In the genomic region with DNA sequence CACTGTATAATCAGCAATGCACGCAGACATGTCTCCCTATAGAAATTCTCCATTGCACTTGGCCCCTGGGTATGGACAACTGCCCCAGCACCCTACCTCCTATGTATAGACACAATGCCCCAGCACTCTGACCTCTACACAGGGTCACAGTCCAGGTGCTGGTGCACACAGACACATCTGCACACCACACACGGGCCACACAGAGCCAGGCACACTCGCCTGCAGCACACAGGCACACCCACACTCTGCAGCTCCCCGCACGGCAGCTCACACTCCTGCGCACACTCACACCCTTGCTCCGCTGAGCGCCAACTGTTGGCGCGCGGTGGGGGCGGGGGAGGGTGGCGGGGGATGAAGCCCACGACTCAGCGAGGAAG, we compare ENCODE assay signal across 8 mouse cellular contexts.
A peak's percentile ranks its signal among the peaks of the same experiment; 100 is the strongest.
DNase-seq lines count a peak whose midpoint lies in the region; ATAC-seq and TF ChIP-seq lines count a peak whose summit lies in the region.

No protein-coding gene starts in this region.

- TF ChIP-seq POLR2A in testis, adult 2 months (IDR thresholded peaks at IDR 0.05; ENCODE audit: control insufficient read depth, low read depth, low read length) = no peak

- no peaks in the 10 kb centered on the region for H3K36me3 ChIP-seq in testis, adult 2 months (ENCODE audit: control insufficient read depth, insufficient read depth, low read length)
- no peaks in the 10 kb centered on the region for H3K36me3 ChIP-seq in hindbrain, postnatal 0 days (ENCODE audit: insufficient read depth, low read length)
- no peaks in the 10 kb centered on the region for H3K36me3 ChIP-seq in midbrain, embryonic 14.5 days (ENCODE audit: control insufficient read depth, insufficient read depth, low read length)

- peak; percentile 58 for DNase-seq in adrenal gland, postnatal 14 days
- DNase-seq in adrenal gland, adult 2 months = no peak
- DNase-seq in testis, postnatal 14 days (ENCODE audit: low spot score) = no peak
- no peak for DNase-seq in hindbrain, postnatal 0 days (ENCODE audit: low spot score)
- no peak for DNase-seq in midbrain, embryonic 14.5 days
- no peak for DNase-seq in layer of hippocampus, postnatal 14 days (ENCODE audit: low spot score in 2 of 2)
- no peak for DNase-seq in layer of hippocampus, postnatal 25 days (ENCODE audit: extremely low spot score in 1 of 2, low spot score in 1 of 2)

- ATAC-seq in hindbrain, postnatal 0 days = peak; percentile 36; the same call in 1 of the 2 replicates
- peak; percentile 71 for ATAC-seq in midbrain, embryonic 14.5 days (ENCODE audit: low FRiP score, low TSS enrichment)

- no peaks in the 10 kb centered on the region for H3K27me3 ChIP-seq in testis, adult 2 months (ENCODE audit: control insufficient read depth, insufficient read depth, low read length)
- H3K27me3 ChIP-seq in hindbrain, postnatal 0 days (ENCODE audit: insufficient read depth, low read length) = no peaks in the 10 kb centered on the region
- H3K27me3 ChIP-seq in midbrain, embryonic 14.5 days (ENCODE audit: control insufficient read depth, insufficient read depth, low read length) = no peaks in the 10 kb centered on the region

- H3K27ac ChIP-seq in testis, adult 2 months (ENCODE audit: control insufficient read depth, insufficient read depth, low read depth, low read length) = no peak overlapping the region
- H3K27ac ChIP-seq in hindbrain, postnatal 0 days = peak overlapping the region; percentile 89
- H3K27ac ChIP-seq in midbrain, embryonic 14.5 days (replicated peaks; ENCODE audit: low read depth, low read length) = peak overlapping the region; percentile 97

- H3K9me3 ChIP-seq in hindbrain, postnatal 0 days (ENCODE audit: low read length) = no peaks in the 10 kb centered on the region
- no peaks in the 10 kb centered on the region for H3K9me3 ChIP-seq in midbrain, embryonic 14.5 days (ENCODE audit: control insufficient read depth, low read length)

- no peak for TF ChIP-seq CTCF in testis, adult 2 months (IDR thresholded peaks at IDR 0.05; ENCODE audit: control insufficient read depth, insufficient read depth, insufficient replicate concordance, low read depth, low read length)
- no peak for TF ChIP-seq CTCF in hindbrain, postnatal 0 days (IDR thresholded peaks at IDR 0.05; ENCODE audit: low read depth)

- H3K4me1 ChIP-seq in testis, adult 2 months (ENCODE audit: control insufficient read depth, insufficient read depth, low read length) = peaks cover 34% of the 10 kb centered on the region
- peaks cover 46% of the 10 kb centered on the region for H3K4me1 ChIP-seq in hindbrain, postnatal 0 days (ENCODE audit: insufficient read depth, low read length)
- H3K4me1 ChIP-seq in midbrain, embryonic 14.5 days (ENCODE audit: control insufficient read depth, insufficient read depth, low read length) = peaks cover 59% of the 10 kb centered on the region

- peak overlapping the region; percentile 76 for H3K4me2 ChIP-seq in hindbrain, postnatal 0 days (ENCODE audit: low read depth, low read length)
- peak overlapping the region; percentile 75 for H3K4me2 ChIP-seq in midbrain, embryonic 14.5 days (ENCODE audit: low read length)

- H3K9ac ChIP-seq in hindbrain, postnatal 0 days (replicated peaks; ENCODE audit: low read length) = peak overlapping the region; percentile 65
- peak overlapping the region; percentile 64 for H3K9ac ChIP-seq in midbrain, embryonic 14.5 days (replicated peaks; ENCODE audit: low read length)

- WGBS in hindbrain, postnatal 0 days = 3% methylated on average over 12 of the region's 15 CpGs
- 3% methylated on average over 15 of the region's 15 CpGs for WGBS in midbrain, embryonic 14.5 days

- peak overlapping the region; percentile 16 for H3K4me3 ChIP-seq in testis, adult 2 months (ENCODE audit: control insufficient read depth, low read depth, low read length)
- peak overlapping the region; percentile 40 for H3K4me3 ChIP-seq in hindbrain, postnatal 0 days (ENCODE audit: low read length)
- H3K4me3 ChIP-seq in midbrain, embryonic 14.5 days (replicated peaks; ENCODE audit: low read depth, low read length) = peak overlapping the region; percentile 32
